Mouse (Mus musculus): ENCODE results near the gene Cacna2d2. TPM values are rescaled to one million over a fixed set of nuclear protein-coding genes. Genes with fewer than 3 reads are reported as not detected.

Gene Cacna2d2
- polyA plus RNA-seq, 1 experiment = not detected

GRCm38 (mm10) chr9:107474016-107474415 lies 74.6 kb downstream of the Cacna2d2 start:
- Histone ChIP-seq H3K4me1 (ENCODE audit: control insufficient read depth, insufficient read depth, low read length) (no peaks in the 10 kb centered on the region), H3K4me3 (ENCODE audit: insufficient read depth, low read length) (no peak overlapping the region), H3K27ac (ENCODE audit: insufficient read depth, low read depth, low read length) (no peak overlapping the region)
- TF ChIP-seq POLR2A (IDR thresholded peaks at IDR 0.05; ENCODE audit: borderline replicate concordance, low read depth, low read length) (no peak), CTCF (IDR thresholded peaks at IDR 0.05; ENCODE audit: low read depth, low read length) (no peak)

GRCm38 (mm10) chr9:107478979-107479378 lies 79.6 kb downstream of the Cacna2d2 start:
- H3K4me3 ChIP-seq (ENCODE audit: insufficient read depth, low read length) = no peak overlapping the region
- TF ChIP-seq POLR2A (IDR thresholded peaks at IDR 0.05; ENCODE audit: borderline replicate concordance, low read depth, low read length) (no peak), CTCF (IDR thresholded peaks at IDR 0.05; ENCODE audit: low read depth, low read length) (no peak)
- H3K27ac ChIP-seq (ENCODE audit: insufficient read depth, low read depth, low read length) = no peak overlapping the region
- H3K4me1 ChIP-seq (ENCODE audit: control insufficient read depth, insufficient read depth, low read length) = no peaks in the 10 kb centered on the region

GRCm38 (mm10) chr9:107479593-107479992 lies 80.2 kb downstream of the Cacna2d2 start:
- Histone ChIP-seq H3K4me3 (ENCODE audit: insufficient read depth, low read length) (no peak overlapping the region), H3K27ac (ENCODE audit: insufficient read depth, low read depth, low read length) (no peak overlapping the region), H3K4me1 (ENCODE audit: control insufficient read depth, insufficient read depth, low read length) (no peaks in the 10 kb centered on the region)
- no peak for TF ChIP-seq CTCF (IDR thresholded peaks at IDR 0.05; ENCODE audit: low read depth, low read length)
- TF ChIP-seq POLR2A (IDR thresholded peaks at IDR 0.05; ENCODE audit: borderline replicate concordance, low read depth, low read length) = no peak

GRCm38 (mm10) chr9:107480477-107481069 lies 81.2 kb downstream of the Cacna2d2 start:
- H3K4me1 ChIP-seq (ENCODE audit: control insufficient read depth, insufficient read depth, low read length) = no peaks in the 10 kb centered on the region
- H3K27ac ChIP-seq (ENCODE audit: insufficient read depth, low read depth, low read length) = no peak overlapping the region
- no peak for TF ChIP-seq CTCF (IDR thresholded peaks at IDR 0.05; ENCODE audit: low read depth, low read length)
- no peak for TF ChIP-seq POLR2A (IDR thresholded peaks at IDR 0.05; ENCODE audit: borderline replicate concordance, low read depth, low read length)
- H3K4me3 ChIP-seq (ENCODE audit: insufficient read depth, low read length) = no peak overlapping the region

GRCm38 (mm10) chr9:107481340-107481739 lies 81.9 kb downstream of the Cacna2d2 start:
- TF ChIP-seq CTCF (IDR thresholded peaks at IDR 0.05; ENCODE audit: low read depth, low read length) (no peak), POLR2A (IDR thresholded peaks at IDR 0.05; ENCODE audit: borderline replicate concordance, low read depth, low read length) (no peak)
- no peak overlapping the region for H3K4me3 ChIP-seq (ENCODE audit: insufficient read depth, low read length)
- no peaks in the 10 kb centered on the region for H3K4me1 ChIP-seq (ENCODE audit: control insufficient read depth, insufficient read depth, low read length)
- no peak overlapping the region for H3K27ac ChIP-seq (ENCODE audit: insufficient read depth, low read depth, low read length)

GRCm38 (mm10) chr9:107482004-107482403 lies 82.6 kb downstream of the Cacna2d2 start:
- Histone ChIP-seq H3K4me1 (ENCODE audit: control insufficient read depth, insufficient read depth, low read length) (no peaks in the 10 kb centered on the region), H3K27ac (ENCODE audit: insufficient read depth, low read depth, low read length) (no peak overlapping the region), H3K4me3 (ENCODE audit: insufficient read depth, low read length) (no peak overlapping the region)
- TF ChIP-seq POLR2A (IDR thresholded peaks at IDR 0.05; ENCODE audit: borderline replicate concordance, low read depth, low read length) = no peak
- no peak for TF ChIP-seq CTCF (IDR thresholded peaks at IDR 0.05; ENCODE audit: low read depth, low read length)

GRCm38 (mm10) chr9:107482770-107483169 lies 83.4 kb downstream of the Cacna2d2 start:
- Histone ChIP-seq H3K27ac (ENCODE audit: insufficient read depth, low read depth, low read length) (no peak overlapping the region), H3K4me1 (ENCODE audit: control insufficient read depth, insufficient read depth, low read length) (no peaks in the 10 kb centered on the region)
- TF ChIP-seq POLR2A (IDR thresholded peaks at IDR 0.05; ENCODE audit: borderline replicate concordance, low read depth, low read length) (no peak), CTCF (IDR thresholded peaks at IDR 0.05; ENCODE audit: low read depth, low read length) (no peak; the same call in 1 of the 2 replicates)

GRCm38 (mm10) chr9:107483714-107484113 lies 84.3 kb downstream of the Cacna2d2 start:
- Histone ChIP-seq H3K27ac (ENCODE audit: insufficient read depth, low read depth, low read length) (no peak overlapping the region), H3K4me3 (ENCODE audit: insufficient read depth, low read length) (no peak overlapping the region), H3K4me1 (ENCODE audit: control insufficient read depth, insufficient read depth, low read length) (no peaks in the 10 kb centered on the region)
- no peak for TF ChIP-seq POLR2A (IDR thresholded peaks at IDR 0.05; ENCODE audit: borderline replicate concordance, low read depth, low read length)
- TF ChIP-seq CTCF (IDR thresholded peaks at IDR 0.05; ENCODE audit: low read depth, low read length) = no peak

More at GRCm38 (mm10) chr9:107482770-107483169, 83.4 kb downstream of the Cacna2d2 start:
- no peak overlapping the region for H3K4me3 ChIP-seq (ENCODE audit: insufficient read depth, low read length)

- H3K27ac ChIP-seq (ENCODE audit: insufficient read depth, low read depth, low read length) = no peak overlapping the region
- no peaks in the 10 kb centered on the region for H3K4me1 ChIP-seq (ENCODE audit: control insufficient read depth, insufficient read depth, low read length)
- H3K4me3 ChIP-seq (ENCODE audit: insufficient read depth, low read length) = no peak overlapping the region
- no peak for TF ChIP-seq POLR2A (IDR thresholded peaks at IDR 0.05; ENCODE audit: borderline replicate concordance, low read depth, low read length)
- TF ChIP-seq CTCF (IDR thresholded peaks at IDR 0.05; ENCODE audit: low read depth, low read length) = no peak
Measured at GRCm38 (mm10) chr9:107484302-107484701, 84.9 kb downstream of the Cacna2d2 start.

GRCm38 (mm10) chr9:107484766-107485165 lies 85.4 kb downstream of the Cacna2d2 start:
- Histone ChIP-seq H3K4me3 (ENCODE audit: insufficient read depth, low read length) (no peak overlapping the region), H3K27ac (ENCODE audit: insufficient read depth, low read depth, low read length) (no peak overlapping the region), H3K4me1 (ENCODE audit: control insufficient read depth, insufficient read depth, low read length) (no peaks in the 10 kb centered on the region)
- TF ChIP-seq CTCF (IDR thresholded peaks at IDR 0.05; ENCODE audit: low read depth, low read length) = no peak
- TF ChIP-seq POLR2A (IDR thresholded peaks at IDR 0.05; ENCODE audit: borderline replicate concordance, low read depth, low read length) = no peak
